ENCODE assay signal across 20 mouse cellular contexts in genomic region chr7:34734348-34734747, GRCm38 (mm10).
DNase-seq lines count a peak whose midpoint lies in the region; ATAC-seq lines count a peak whose summit lies in the region.
"Had no signal": no experiment of that assay in that cellular context is flagged by ENCODE, and none has a peak within 500 bp of the region (broad histone marks: within the 10 kb centered on the region; RNA-seq: fewer than 3 reads in every experiment).

No protein-coding gene starts in this region.

- no peak overlapping the region for H3K4me3 ChIP-seq in embryonic facial prominence, embryonic 12.5 days
- no peak overlapping the region for H3K4me3 ChIP-seq in embryonic facial prominence, embryonic 10.5 days
- no peak overlapping the region for H3K4me3 ChIP-seq in hindbrain, embryonic 15.5 days
- no peak overlapping the region for H3K4me3 ChIP-seq in hindbrain, embryonic 12.5 days
- H3K4me3 ChIP-seq: embryonic facial prominence, embryonic 13.5 days; heart, embryonic 12.5 days; midbrain, embryonic 12.5 days had no signal

- H3K27me3 ChIP-seq in embryonic facial prominence, embryonic 12.5 days, result no peaks in the 10 kb centered on the region
- no peaks in the 10 kb centered on the region for H3K27me3 ChIP-seq in embryonic facial prominence, embryonic 10.5 days (replicated peaks; ENCODE audit: low read depth, poor library complexity, severe bottlenecking)
- H3K27me3 ChIP-seq in hindbrain, embryonic 15.5 days, result no peaks in the 10 kb centered on the region
- no peaks in the 10 kb centered on the region for H3K27me3 ChIP-seq in hindbrain, embryonic 12.5 days
- H3K27me3 ChIP-seq: embryonic facial prominence, embryonic 13.5 days; heart, embryonic 12.5 days; midbrain, embryonic 12.5 days; Patski had no signal

- H3K27ac ChIP-seq in embryonic facial prominence, embryonic 12.5 days, result no peak overlapping the region
- no peak overlapping the region for H3K27ac ChIP-seq in embryonic facial prominence, embryonic 10.5 days (replicated peaks)
- no peak overlapping the region for H3K27ac ChIP-seq in hindbrain, embryonic 15.5 days (replicated peaks)
- H3K27ac ChIP-seq in hindbrain, embryonic 12.5 days, result no peak overlapping the region
- H3K27ac ChIP-seq: embryonic facial prominence, embryonic 13.5 days; macrophage; midbrain, embryonic 12.5 days had no signal

- 78% methylated on average over 6 of the region's 6 CpGs for WGBS in embryonic facial prominence, embryonic 12.5 days
- WGBS in embryonic facial prominence, embryonic 10.5 days, result 89% methylated on average over 6 of the region's 6 CpGs
- 71% methylated on average over 6 of the region's 6 CpGs for WGBS in hindbrain, embryonic 15.5 days
- 85% methylated on average over 6 of the region's 6 CpGs for WGBS in hindbrain, embryonic 12.5 days

- no peaks in the 10 kb centered on the region for H3K36me3 ChIP-seq in embryonic facial prominence, embryonic 12.5 days
- H3K36me3 ChIP-seq in embryonic facial prominence, embryonic 10.5 days (replicated peaks), result no peaks in the 10 kb centered on the region
- H3K36me3 ChIP-seq in hindbrain, embryonic 15.5 days, result no peaks in the 10 kb centered on the region
- no peaks in the 10 kb centered on the region for H3K36me3 ChIP-seq in hindbrain, embryonic 12.5 days
- H3K36me3 ChIP-seq: embryonic facial prominence, embryonic 13.5 days; heart, embryonic 12.5 days; midbrain, embryonic 12.5 days had no signal

- H3K9ac ChIP-seq in embryonic facial prominence, embryonic 12.5 days, result no peak overlapping the region
- H3K9ac ChIP-seq in hindbrain, embryonic 15.5 days, result no peak overlapping the region
- H3K9ac ChIP-seq in hindbrain, embryonic 12.5 days, result no peak overlapping the region
- H3K9ac ChIP-seq: embryonic facial prominence, embryonic 13.5 days; heart, embryonic 12.5 days; midbrain, embryonic 12.5 days had no signal

- H3K4me1 ChIP-seq in embryonic facial prominence, embryonic 12.5 days, result 0 out of 2 replicates have a peak, but pooled peaks cover 3% of the 10 kb centered on the region
- H3K4me1 ChIP-seq in embryonic facial prominence, embryonic 10.5 days, result peaks cover 12% of the 10 kb centered on the region
- H3K4me1 ChIP-seq in hindbrain, embryonic 15.5 days (replicated peaks), result peaks cover 10% of the 10 kb centered on the region; the same call in 1 of the 2 replicates
- H3K4me1 ChIP-seq in hindbrain, embryonic 12.5 days, result peaks cover 4% of the 10 kb centered on the region
- H3K4me1 ChIP-seq: midbrain, embryonic 12.5 days had no signal

- intact Hi-C loops in heart, postnatal 25 days (cut with DNase I), result no loop called here

- no peaks in the 10 kb centered on the region for H3K9me3 ChIP-seq in embryonic facial prominence, embryonic 12.5 days
- H3K9me3 ChIP-seq in embryonic facial prominence, embryonic 10.5 days, result 0 out of 2 replicates have a peak, but pooled peaks cover 2% of the 10 kb centered on the region
- no peaks in the 10 kb centered on the region for H3K9me3 ChIP-seq in hindbrain, embryonic 15.5 days
- H3K9me3 ChIP-seq in hindbrain, embryonic 12.5 days (replicated peaks), result 0 out of 2 replicates have a peak, but pooled peaks cover under 1% of the 10 kb centered on the region
- H3K9me3 ChIP-seq: midbrain, embryonic 12.5 days had no signal

- no peak for DNase-seq in embryonic facial prominence, embryonic 10.5 days (ENCODE audit: low spot score)
- peak; percentile 40 to 61 for DNase-seq in right cerebral cortex, postnatal 10 days (ENCODE audit: low spot score in 2 of 2)
- DNase-seq in right cerebral cortex, postnatal 14 days, result no peak
- DNase-seq in telencephalon, adult 2 months (ENCODE audit: low read depth, low spot score), result peak; percentile 64
- DNase-seq in heart, postnatal 25 days (ENCODE audit: low spot score), result no peak
- DNase-seq: gastrocnemius, postnatal 36 days; heart, postnatal 4 days; kidney, adult 11 months; kidney, postnatal 10 days; liver; lung, adult 18-20 months; thymus, adult 2 months had no signal

- no peak overlapping the region for H3K4me2 ChIP-seq in embryonic facial prominence, embryonic 12.5 days (replicated peaks)
- H3K4me2 ChIP-seq in hindbrain, embryonic 15.5 days, result no peak overlapping the region
- H3K4me2 ChIP-seq in hindbrain, embryonic 12.5 days (replicated peaks), result no peak overlapping the region
- H3K4me2 ChIP-seq: embryonic facial prominence, embryonic 13.5 days; heart, embryonic 12.5 days; midbrain, embryonic 12.5 days had no signal

- peak; percentile 10; the same call in 1 of the 2 replicates for ATAC-seq in embryonic facial prominence, embryonic 12.5 days (ENCODE audit: insufficient number of reproducible peaks, insufficient read depth, low FRiP score, low TSS enrichment)
- ATAC-seq in hindbrain, embryonic 15.5 days (ENCODE audit: low FRiP score, low read depth), result peak; percentile 27; the same call in 1 of the 2 replicates
- ATAC-seq in hindbrain, embryonic 12.5 days (ENCODE audit: low FRiP score), result no peak
- ATAC-seq: Patski had no signal

Comparison
In these comparisons a context has a peak if more than half of its experiments do, and no peak if none do; other contexts are left out.
1. DNase-seq: peak in right cerebral cortex, postnatal 10 days (2 of 2) and telencephalon, adult 2 months (single experiment); none in embryonic facial prominence, embryonic 10.5 days (single experiment), right cerebral cortex, postnatal 14 days (single experiment) and heart, postnatal 25 days (single experiment).